Mouse (Mus musculus) myocyte (in vitro differentiated cells): ENCODE results near the gene Olfr314.

Experiments used
- E2F4 ChIP-seq: IDR thresholded peaks from one replicate; pipeline ENCODE4 v1.6.1; 2011; ENCODE audit warnings: mild to moderate bottlenecking, control low read depth, moderate library complexity; ENCODE audit not compliant: insufficient read depth
- MAX ChIP-seq: IDR thresholded peaks from one replicate; pipeline ENCODE4 v1.6.1; 2011; ENCODE audit warnings: low read depth, mild to moderate bottlenecking, control low read depth
- MYOD1 ChIP-seq, 3 experiments: IDR thresholded peaks; one replicate each; pipeline ENCODE4 v1.6.1; 2011; ENCODE audit warnings: control low read depth in 2 of 3, low read depth in 2 of 3, mild to moderate bottlenecking in 2 of 3, moderate library complexity in 1 of 3; ENCODE audit not compliant: insufficient read length in 2 of 3, control insufficient read depth in 1 of 3
- MYOG ChIP-seq, 3 experiments: IDR thresholded peaks; one replicate each; pipeline ENCODE4 v1.6.1; 2011; ENCODE audit warnings: control low read depth in 2 of 3, low read depth in 2 of 3, mild to moderate bottlenecking in 2 of 3; ENCODE audit not compliant: insufficient read length in 2 of 3, control insufficient read depth in 1 of 3, insufficient read depth in 1 of 3
- POLR2A ChIP-seq: IDR thresholded peaks from one replicate; pipeline ENCODE4 v1.6.1; 2011; ENCODE audit warnings: low read depth, mild to moderate bottlenecking, control low read depth, moderate library complexity; ENCODE audit not compliant: insufficient read length
- POLR2AphosphoS2 ChIP-seq: IDR thresholded peaks from one replicate; pipeline ENCODE4 v1.6.1; 2011; ENCODE audit warnings: low read depth, control low read depth; ENCODE audit not compliant: insufficient read length
- TCF12 ChIP-seq: IDR thresholded peaks from one replicate; pipeline ENCODE4 v1.6.1; 2011; ENCODE audit warnings: mild to moderate bottlenecking, control low read depth; ENCODE audit not compliant: poor library complexity, insufficient read depth, severe bottlenecking
- USF1 ChIP-seq: IDR thresholded peaks from one replicate; pipeline ENCODE4 v1.6.1; 2011; ENCODE audit warnings: low read depth, mild to moderate bottlenecking, control low read depth, moderate library complexity

DNA sequence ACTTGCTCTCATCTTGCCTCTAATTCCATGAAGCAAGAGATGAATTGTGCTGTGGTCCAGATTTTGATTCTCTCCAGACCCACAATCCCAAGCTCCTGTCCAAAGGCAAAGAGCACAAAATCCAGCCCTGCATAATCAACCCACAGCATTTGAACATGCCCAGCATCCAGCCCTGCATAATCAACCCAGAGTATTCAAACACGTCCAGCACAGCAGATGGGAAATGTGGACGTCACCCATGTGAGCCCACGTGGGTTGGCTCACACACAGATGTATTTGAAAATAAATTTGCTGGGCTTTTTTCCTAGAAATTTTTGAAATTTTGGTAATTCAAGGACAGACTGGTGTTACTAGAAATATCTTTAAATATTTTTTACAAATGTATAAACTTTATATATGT lies 49.4 kb upstream of the Olfr314 start:
- TF ChIP-seq TCF12 (no peak), MYOG (IDR thresholded peaks at IDR 0.05; ENCODE audit: control insufficient read depth in 1 of 3, insufficient read depth in 1 of 3, insufficient read length in 2 of 3, low read depth in 2 of 3) (no peak), MAX (no peak), POLR2AphosphoS2 (no peak), POLR2A (no peak), USF1 (no peak), E2F4 (no peak), MYOD1 (IDR thresholded peaks at IDR 0.05; ENCODE audit: control insufficient read depth in 1 of 3, insufficient read length in 2 of 3, low read depth in 2 of 3) (no peak)
